Mouse (Mus musculus) layer of hippocampus, postnatal 36 days (tissue): ENCODE results near the gene Sik3. TPM values are rescaled to one million over a fixed set of nuclear protein-coding genes. Genes with fewer than 3 reads are reported as not detected.
A peak's percentile ranks its signal among the peaks of the same experiment; 100 is the strongest.

Experiments used
- DNase-seq, 2 experiments: peaks; one replicate each; pipeline ENCODE4 v3.0.0; 2022
- total RNA-seq, 2 experiments: library from RNA; stranded (reverse); gene quantifications; 2 replicates each; pipeline ENCODE4 v1.2.3; 2021

Gene Sik3
- total RNA-seq, 2 experiments from 2014 or later = 129 to 141 TPM

- no peak for DNase-seq
Observed at GRCm38 (mm10) chr9:46016417-46016816, 3.8 kb downstream of the Sik3 start.

GRCm38 (mm10) chr9:46018316-46018715 is 5.7 kb downstream of the Sik3 start:
- DNase-seq = no peak

- DNase-seq = no peak
Observed at GRCm38 (mm10) chr9:46019975-46020374, 7.4 kb downstream of the Sik3 start.

GRCm38 (mm10) chr9:46023591-46023990 is 11.0 kb downstream of the Sik3 start:
- DNase-seq = no peak

- peak; percentile 53 to 67 for DNase-seq
Observed at GRCm38 (mm10) chr9:46026058-46026849, 13.6 kb downstream of the Sik3 start.

- peak in 1 of 2 experiments; percentile 32 for DNase-seq
Observed at GRCm38 (mm10) chr9:46027994-46028393, 15.4 kb downstream of the Sik3 start.

- DNase-seq = no peak
Observed at GRCm38 (mm10) chr9:46029534-46029933, 16.9 kb downstream of the Sik3 start.

- DNase-seq = no peak
Observed at GRCm38 (mm10) chr9:46030184-46030583, 17.6 kb downstream of the Sik3 start.

- DNase-seq = no peak
Observed at GRCm38 (mm10) chr9:46030968-46031367, 18.3 kb downstream of the Sik3 start.

- DNase-seq = no peak
Observed at GRCm38 (mm10) chr9:46032190-46032589, 19.6 kb downstream of the Sik3 start.

GRCm38 (mm10) chr9:46033058-46033457 is 20.4 kb downstream of the Sik3 start:
- DNase-seq = no peak

- no peak for DNase-seq
Observed at GRCm38 (mm10) chr9:46033862-46034261, 21.2 kb downstream of the Sik3 start.

GRCm38 (mm10) chr9:46035290-46035871 is 22.8 kb downstream of the Sik3 start:
- no peak for DNase-seq

GRCm38 (mm10) chr9:46036881-46037280 is 24.3 kb downstream of the Sik3 start:
- no peak for DNase-seq

- DNase-seq = no peak
Observed at GRCm38 (mm10) chr9:46038786-46039185, 26.2 kb downstream of the Sik3 start.

GRCm38 (mm10) chr9:46041186-46041585 is 28.6 kb downstream of the Sik3 start:
- DNase-seq = no peak

- DNase-seq = no peak
Observed at GRCm38 (mm10) chr9:46042387-46042786, 29.8 kb downstream of the Sik3 start.

GRCm38 (mm10) chr9:46043626-46044025 is 31.0 kb downstream of the Sik3 start:
- DNase-seq = no peak

- no peak for DNase-seq
Observed at GRCm38 (mm10) chr9:46046724-46047517, 34.3 kb downstream of the Sik3 start.

GRCm38 (mm10) chr9:46049525-46049924 is 36.9 kb downstream of the Sik3 start:
- no peak for DNase-seq

- DNase-seq = no peak
Observed at GRCm38 (mm10) chr9:46050203-46050602, 37.6 kb downstream of the Sik3 start.

GRCm38 (mm10) chr9:46053014-46053666 is 40.5 kb downstream of the Sik3 start:
- no peak for DNase-seq

GRCm38 (mm10) chr9:46058065-46058464 is 45.4 kb downstream of the Sik3 start:
- DNase-seq = no peak
